18 mouse cellular contexts compared by ENCODE assay signal in the genomic region with DNA sequence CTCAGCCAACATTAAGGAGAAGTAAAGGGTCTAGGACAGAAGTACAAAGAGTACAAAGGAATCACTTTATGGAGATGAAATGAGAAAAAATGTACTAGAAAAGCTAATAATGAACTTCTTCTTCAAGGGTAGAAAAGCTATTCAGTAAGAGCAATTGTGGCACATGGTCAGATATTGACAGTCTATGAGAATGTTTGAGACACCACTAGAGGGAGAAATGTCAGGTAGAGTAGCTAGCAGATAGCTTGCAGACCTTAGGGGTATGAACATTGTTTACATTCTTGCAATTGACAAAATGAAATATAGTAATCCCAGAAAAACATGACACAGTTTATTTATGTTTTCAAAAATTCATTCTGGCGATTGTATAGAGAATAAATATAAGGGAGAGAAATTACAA.
"Had no signal": no experiment of that assay in that cellular context is flagged by ENCODE, and none has a peak within 500 bp of the region (broad histone marks: within the 10 kb centered on the region; RNA-seq: fewer than 3 reads in every experiment).

No protein-coding gene starts in this region.

- ATAC-seq: hindbrain, postnatal 0 days; intestine, embryonic 16.5 days; liver, embryonic 12.5 days had no signal

- DNase-seq: gastrocnemius, adult 2 months; gastrocnemius, postnatal 10 days; gastrocnemius, postnatal 25 days; heart, adult 11 months; heart, adult 2 months; heart, postnatal 14 days; heart, postnatal 36 days; kidney, adult 11 months; kidney, adult 2 months; kidney, adult 9 months; kidney, postnatal 14 days; kidney, postnatal 36 days; layer of hippocampus, adult 9-11 months; layer of hippocampus, postnatal 36 days; liver had no signal
